In the genomic region with DNA sequence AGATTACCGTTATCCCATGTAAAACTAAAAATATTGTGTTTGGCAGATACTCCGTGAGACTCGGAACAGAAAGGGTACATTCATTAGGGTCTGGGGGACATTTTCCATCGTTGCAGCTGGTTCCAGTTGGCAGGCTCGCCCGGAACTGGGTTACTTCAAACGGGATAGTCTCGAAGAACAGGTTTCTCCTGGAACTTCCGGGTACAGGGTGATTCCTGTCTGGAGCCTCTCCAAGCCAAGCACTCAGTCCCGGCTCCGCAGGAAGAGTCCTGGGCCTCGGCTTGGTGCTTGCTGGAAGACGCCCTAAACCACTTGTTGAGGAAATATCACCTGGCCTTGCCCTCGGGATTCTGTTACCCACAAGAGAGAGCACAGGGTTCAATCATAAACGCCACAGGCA, we compare ENCODE assay signal across 12 mouse cellular contexts. TPM values are rescaled to one million over a fixed set of nuclear protein-coding genes. Genes with fewer than 3 reads are reported as not detected.
DNase-seq lines count a peak whose midpoint lies in the region; ATAC-seq lines count a peak whose summit lies in the region.
"Had no signal": no experiment of that assay in that cellular context is flagged by ENCODE, and none has a peak within 500 bp of the region (broad histone marks: within the 10 kb centered on the region; RNA-seq: fewer than 3 reads in every experiment).

No protein-coding gene starts in this region.

- H3K27me3 ChIP-seq in kidney, embryonic 14.5 days (ENCODE audit: control insufficient read depth, insufficient read depth, low read length) = no peaks in the 10 kb centered on the region; the same call in 1 of the 2 replicates

- no peak for ATAC-seq in kidney, embryonic 14.5 days (ENCODE audit: low FRiP score, low TSS enrichment)

- DNase-seq in heart, adult 11 months = peak; percentile 94
- DNase-seq in heart, postnatal 25 days (ENCODE audit: low spot score) = no peak
- peak; percentile 45 for DNase-seq in fat pad, adult 2 months (ENCODE audit: extremely low read depth, low read depth, low spot score)
- peak; percentile 72 for DNase-seq in lung, postnatal 10 days
- DNase-seq in layer of hippocampus, adult 9-10 months (ENCODE audit: low spot score) = no peak
- DNase-seq in thymus, postnatal 25 days = no peak
- DNase-seq in neural tube, embryonic 10.5 days (ENCODE audit: extremely low spot score, low spot score) = no peak

- no peak overlapping the region for H3K9ac ChIP-seq in kidney, embryonic 14.5 days (ENCODE audit: low read depth, low read length)

- no peaks in the 10 kb centered on the region for H3K36me3 ChIP-seq in kidney, embryonic 14.5 days (ENCODE audit: control insufficient read depth, insufficient read depth, low read length)
- H3K36me3 ChIP-seq: forebrain, embryonic 10.5 days had no signal

- 0 out of 2 replicates have a peak, but pooled peaks cover 7% of the 10 kb centered on the region for H3K4me1 ChIP-seq in kidney, embryonic 14.5 days (ENCODE audit: control insufficient read depth, insufficient read depth, low read length)

- H3K4me3 ChIP-seq in kidney, embryonic 14.5 days (ENCODE audit: low read length) = no peak overlapping the region

- 37% methylated on average over 15 of the region's 15 CpGs for WGBS in kidney, embryonic 14.5 days

- intact Hi-C loops in heart, postnatal 25 days (cut with DNase I) = loop anchor here (5.0 kb wide), 1 partner anchor 310 kb away; no protein-coding TSS in a partner anchor

- H3K4me2 ChIP-seq in kidney, embryonic 14.5 days (replicated peaks; ENCODE audit: low read depth, low read length) = peak overlapping the region; percentile 52; the same call in 1 of the 2 replicates

- no peak overlapping the region for H3K27ac ChIP-seq in kidney, embryonic 14.5 days (ENCODE audit: low read depth, low read length)

- H3K9me3 ChIP-seq in kidney, embryonic 14.5 days (ENCODE audit: control insufficient read depth, low read length) = no peaks in the 10 kb centered on the region
- H3K9me3 ChIP-seq: forebrain, embryonic 10.5 days had no signal

RNA-seq across cellular contexts. Expression of gene Mlph, which starts 12.4 kb away (rescaled TPM):
- total RNA-seq in heart, postnatal 25 days (2021) = under 1 TPM; 0.87 to 0.99 TPM
- polyA plus RNA-seq in kidney, embryonic 14.5 days (2014; fragmentation: Nextera tagmentation; extraction: Ambion mirVana) = 0.61 TPM in 1 of 2 replicates, not detected in the other

RNA-seq across cellular contexts. Expression of gene Prlh, which starts 25.6 kb away (rescaled TPM):
- not detected for total RNA-seq in heart, postnatal 25 days (2021)
- polyA plus RNA-seq in kidney, embryonic 14.5 days (2014; fragmentation: Nextera tagmentation; extraction: Ambion mirVana) = not detected in 2 replicates
- total RNA-seq: liver, adult 2 months had no signal
- polyA plus RNA-seq: forebrain, embryonic 10.5 days; hindbrain, embryonic 16.5 days; liver, adult 2 months; midbrain, embryonic 16.5 days had no signal

RNA-seq across cellular contexts. Expression of gene Rab17, which starts 42.2 kb away (rescaled TPM):
- total RNA-seq in heart, postnatal 25 days (2021) = 1 to 10 TPM; 2.1 to 3.2 TPM
- polyA plus RNA-seq in kidney, embryonic 14.5 days (2014; fragmentation: Nextera tagmentation; extraction: Ambion mirVana) = 3.7 and 6.1 TPM in 2 replicates

Comparison
In these comparisons a context has a peak if more than half of its experiments do, and no peak if none do; other contexts are left out.
1. DNase-seq: peak in heart, adult 11 months (single experiment), fat pad, adult 2 months (single experiment) and lung, postnatal 10 days (single experiment); none in heart, postnatal 25 days (single experiment), layer of hippocampus, adult 9-10 months (single experiment), thymus, postnatal 25 days (single experiment) and neural tube, embryonic 10.5 days (single experiment).